Mouse (Mus musculus) hindlimb bud, embryonic 11.5 days (tissue): ENCODE data around the gene Cgas.

Source experiments
- DNase-seq: peaks from one replicate; pipeline ENCODE4 v3.0.0-alpha.2; 2012; ENCODE audit warnings: low read depth, low spot score; ENCODE audit errors: extremely low spot score

Gene Cgas

DNA sequence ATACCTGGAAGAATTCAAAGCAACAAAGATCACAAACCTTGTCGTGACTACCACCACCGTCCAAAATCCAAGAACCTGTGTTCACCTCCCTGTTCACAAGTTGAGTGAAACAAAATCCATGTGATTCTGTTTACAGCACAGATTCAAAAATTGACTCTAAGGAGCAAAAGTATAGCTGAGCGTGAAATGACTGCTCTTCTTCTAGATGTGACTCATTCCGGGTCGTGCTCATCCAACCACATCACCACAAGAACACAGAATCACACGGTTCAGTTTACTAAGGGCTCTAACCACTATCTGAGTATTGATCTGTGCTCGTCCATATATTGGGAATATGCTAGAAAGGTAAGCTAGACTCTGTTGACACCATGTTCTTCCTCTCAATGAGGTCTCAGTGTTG is 56.1 kb downstream of the Cgas start:
- no peak for DNase-seq

DNA sequence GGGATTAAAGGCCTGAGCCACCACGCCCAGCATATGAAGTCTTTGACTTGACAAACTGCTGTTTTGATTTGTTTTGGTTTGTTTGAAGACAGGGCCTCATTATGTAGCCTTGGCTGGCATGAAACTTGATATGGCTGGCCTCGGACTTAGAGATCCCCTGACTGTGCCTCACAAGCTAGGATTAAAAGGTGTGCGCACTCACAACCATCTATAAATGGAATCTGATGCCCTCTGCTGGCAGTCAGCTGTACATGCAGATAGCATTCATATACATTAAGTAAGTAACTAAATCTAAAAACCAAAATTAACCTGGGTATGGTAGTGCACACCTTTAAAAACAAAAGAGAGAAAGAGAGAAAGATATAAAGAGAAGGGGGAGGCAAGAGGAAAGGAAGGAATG is 57.1 kb downstream of the Cgas start:
- DNase-seq = no peak
